Mouse (Mus musculus): ENCODE measurements around the gene Fhl3.

- TF ChIP-seq CTCF (IDR thresholded peaks at IDR 0.05; ENCODE audit: control insufficient read depth, insufficient read depth, low read length) (no peak), POLR2A (IDR thresholded peaks at IDR 0.05; ENCODE audit: borderline replicate concordance, control insufficient read depth, low read depth, low read length) (no peak)
Measured at GRCm38 (mm10) chr4:124746577-124746976, 46.1 kb downstream of the Fhl3 start.

All from bone marrow, adult 2 months (tissue).